Mouse (Mus musculus) bone marrow macrophage, adult 2 months (primary cell): Measurements from ENCODE around the gene Pnrc2. TPM values are rescaled to one million over a fixed set of nuclear protein-coding genes. Genes with fewer than 3 reads are reported as not detected.

Experiments used
- H3K27ac ChIP-seq: 2 replicates; pipeline ENCODE4 v1.5.1; 2012; ENCODE audit warnings: low read depth, low read length; ENCODE audit not compliant: insufficient read depth
- H3K4me1 ChIP-seq: 2 replicates; pipeline ENCODE4 v1.6.1; 2012; ENCODE audit warnings: low read length; ENCODE audit not compliant: control insufficient read depth, insufficient read depth
- H3K4me3 ChIP-seq: 2 replicates; pipeline ENCODE4 v1.5.1; 2012; ENCODE audit warnings: mild to moderate bottlenecking, low read length, moderate library complexity; ENCODE audit not compliant: insufficient read depth
- CTCF ChIP-seq: IDR thresholded peaks from 2 replicates; pipeline ENCODE4 v1.5.1; 2012; ENCODE audit warnings: low read depth, mild to moderate bottlenecking, low read length, moderate library complexity
- POLR2A ChIP-seq: IDR thresholded peaks from 2 replicates; pipeline ENCODE4 v1.6.1; 2012; ENCODE audit warnings: mild to moderate bottlenecking, low read depth, low read length, borderline replicate concordance
- polyA plus RNA-seq: library from polyadenylated mRNA; stranded (reverse); fragments of >200 nt; gene quantifications from 2 replicates; pipeline ENCODE4 v1.2.4, GENCODE M21; 2012; ENCODE audit not compliant: missing spikeins, insufficient read depth, insufficient read length

Gene Pnrc2
- polyA plus RNA-seq, 1 experiment = 126 TPM

- TF ChIP-seq POLR2A = no peak
- no peak for TF ChIP-seq CTCF
- no peak overlapping the region for H3K27ac ChIP-seq
- no peak overlapping the region for H3K4me3 ChIP-seq
- no peaks in the 10 kb centered on the region for H3K4me1 ChIP-seq
These were observed 40.1 kb downstream of the Pnrc2 start for GRCm38 (mm10) chr4:135833301-135834123.

DNA sequence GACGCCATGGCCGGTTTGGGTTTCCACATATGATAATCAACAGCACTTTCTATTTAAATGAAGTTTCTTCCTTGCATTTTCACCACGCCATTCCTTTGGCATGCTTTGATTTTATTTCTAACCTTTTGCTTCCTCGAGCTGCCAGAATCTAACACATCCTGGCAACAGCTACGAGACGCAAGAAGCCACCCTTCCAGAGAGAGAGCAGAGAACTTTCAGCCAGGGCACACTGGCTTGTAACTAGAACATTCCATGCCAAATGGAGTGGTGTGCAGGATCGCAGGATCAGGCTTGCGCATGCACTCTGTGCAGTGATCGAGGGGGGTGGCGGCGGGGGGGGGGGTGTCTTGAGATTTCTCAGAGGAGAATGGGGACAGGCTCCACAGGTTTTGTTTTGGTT lies 41.6 kb downstream of the Pnrc2 start:
- no peak overlapping the region for H3K27ac ChIP-seq
- no peaks in the 10 kb centered on the region for H3K4me1 ChIP-seq
- TF ChIP-seq CTCF = no peak
- TF ChIP-seq POLR2A = no peak
- no peak overlapping the region for H3K4me3 ChIP-seq

GRCm38 (mm10) chr4:135828491-135828890 lies 45.2 kb downstream of the Pnrc2 start:
- TF ChIP-seq POLR2A (no peak), CTCF (no peak)
- peaks cover 3% of the 10 kb centered on the region; the same call in 1 of the 2 replicates for H3K4me1 ChIP-seq
- no peak overlapping the region for H3K27ac ChIP-seq
- no peak overlapping the region for H3K4me3 ChIP-seq

DNA sequence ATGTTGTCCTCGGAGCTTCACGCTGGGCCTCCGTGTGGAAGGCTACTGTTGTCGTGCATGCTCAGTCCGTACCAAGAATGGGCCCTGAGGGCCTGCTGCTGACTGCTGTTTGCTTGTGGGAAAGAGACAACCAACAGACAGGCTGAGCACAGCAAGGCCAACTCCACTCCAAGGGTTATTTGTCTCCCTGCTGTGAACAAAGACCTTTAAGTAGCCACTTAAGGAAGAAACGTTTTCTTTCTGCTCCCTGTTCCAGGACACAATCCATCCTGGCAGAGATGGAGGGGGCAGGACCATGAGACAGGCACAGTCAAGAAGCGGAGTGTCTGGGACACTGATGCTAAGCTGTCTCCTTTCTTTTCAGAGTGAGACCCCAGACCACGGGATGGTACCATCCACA lies 49.4 kb downstream of the Pnrc2 start:
- no peak overlapping the region for H3K4me3 ChIP-seq
- no peak for TF ChIP-seq POLR2A
- no peak for TF ChIP-seq CTCF
- H3K4me1 ChIP-seq = peaks cover 5% of the 10 kb centered on the region; the same call in 1 of the 2 replicates
- H3K27ac ChIP-seq = no peak overlapping the region

GRCm38 (mm10) chr4:135823298-135823697 lies 50.4 kb downstream of the Pnrc2 start:
- no peak for TF ChIP-seq CTCF
- no peak for TF ChIP-seq POLR2A
- Histone ChIP-seq H3K4me1 (peaks cover 5% of the 10 kb centered on the region; the same call in 1 of the 2 replicates), H3K27ac (no peak overlapping the region), H3K4me3 (no peak overlapping the region)

DNA sequence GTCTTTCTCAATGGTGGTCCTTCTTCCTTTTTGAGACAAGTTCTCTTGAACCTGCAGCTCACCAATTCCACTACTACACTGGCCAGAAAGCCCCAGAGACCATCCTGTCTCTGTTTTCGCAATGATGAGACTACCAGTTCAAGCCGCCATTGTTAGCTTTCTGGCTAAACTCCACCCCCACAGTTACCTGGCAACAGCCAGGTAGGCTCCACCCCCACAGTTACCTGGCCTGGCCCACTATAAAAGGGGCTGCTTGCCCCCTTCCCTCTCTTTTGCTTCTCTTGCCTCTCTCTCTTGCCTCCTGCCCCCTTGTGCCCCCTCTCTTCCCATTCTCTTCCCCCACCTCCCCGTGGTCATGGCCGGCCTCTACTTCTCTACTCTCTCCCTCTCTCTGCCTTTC lies 51.9 kb downstream of the Pnrc2 start:
- Histone ChIP-seq H3K4me1 (peaks cover 5% of the 10 kb centered on the region; the same call in 1 of the 2 replicates), H3K4me3 (no peak overlapping the region), H3K27ac (no peak overlapping the region)
- TF ChIP-seq CTCF (no peak), POLR2A (no peak)

Other genes starting within 250 kb of the Pnrc2 start
- not detected in 2 replicates for gene Ifnlr1, start 187.6 kb downstream of the Pnrc2 start, polyA plus RNA-seq
- not detected in 2 replicates for gene Il22ra1, start 145.7 kb downstream of the Pnrc2 start, polyA plus RNA-seq
- gene Myom3, start 114.1 kb downstream of the Pnrc2 start, polyA plus RNA-seq = not detected in 2 replicates
- 82.1 and 98.0 TPM in 2 replicates for gene Srsf10, start 18.1 kb downstream of the Pnrc2 start, polyA plus RNA-seq
- gene Cnr2, start 21.5 kb upstream of the Pnrc2 start, polyA plus RNA-seq = 17.3 and 18.8 TPM in 2 replicates
- gene Fuca1, start 46.9 kb upstream of the Pnrc2 start, polyA plus RNA-seq = 418 and 432 TPM in 2 replicates
- gene Hmgcl, start 72.6 kb upstream of the Pnrc2 start, polyA plus RNA-seq = 99.8 and 101 TPM in 2 replicates
- 4.7 and 5.6 TPM in 2 replicates for gene Gale, start 89.9 kb upstream of the Pnrc2 start, polyA plus RNA-seq
- gene Lypla2, start 98.8 kb upstream of the Pnrc2 start, polyA plus RNA-seq = 74.7 and 77.1 TPM in 2 replicates
- 31.0 and 31.5 TPM in 2 replicates for gene Pithd1, start 113.4 kb upstream of the Pnrc2 start, polyA plus RNA-seq
- gene Eloa, start 147.9 kb upstream of the Pnrc2 start, polyA plus RNA-seq = 66.0 and 69.3 TPM in 2 replicates
- 1,501 and 1,718 TPM in 2 replicates for gene Rpl11, start 179.6 kb upstream of the Pnrc2 start, polyA plus RNA-seq